Mouse (Mus musculus) heart, postnatal 0 days (tissue): ENCODE results near the gene Fbxw17.
"Not testable (repeated sequence)": the region's sequence is repeated elsewhere in the genome, so short reads cannot be mapped to it uniquely, and the experiment has no call there.

Experiments used
- CTCF ChIP-seq: IDR thresholded peaks from 2 replicates; pipeline ENCODE4 v1.5.1; 2016; ENCODE audit warnings: antibody characterized with exemption, control low read depth, low read depth
- EP300 ChIP-seq: IDR thresholded peaks from 2 replicates; pipeline ENCODE4 v1.6.1; 2016; ENCODE audit warnings: antibody characterized with exemption, low read depth

GRCm38 (mm10) chr13:50460433-50460832 lies 42.8 kb downstream of the Fbxw17 start:
- TF ChIP-seq CTCF, EP300: not testable (repeated sequence)
